Mouse (Mus musculus) limb, embryonic 10.5 days (tissue): ENCODE measurements around the gene Grk4. TPM values are rescaled to one million over a fixed set of nuclear protein-coding genes. Genes with fewer than 3 reads are reported as not detected.
"Not testable (repeated sequence)": the region's sequence is repeated elsewhere in the genome, so short reads cannot be mapped to it uniquely, and the experiment has no call there.

Experiments
- DNase-seq: peaks from one replicate; pipeline ENCODE4 v3.0.0-alpha.2; 2017; ENCODE audit warnings: low spot score
- H3K27ac ChIP-seq: fragments of 300-500 bp; sonication (generic); 2 replicates; pipeline ENCODE4 v1.5.1; 2016; ENCODE audit warnings: mild to moderate bottlenecking
- H3K27me3 ChIP-seq: fragments of 300-500 bp; sonication (generic); 2 replicates; pipeline ENCODE4 v1.6.1; 2016; ENCODE audit warnings: low read depth, mild to moderate bottlenecking; ENCODE audit not compliant: poor library complexity, severe bottlenecking
- H3K36me3 ChIP-seq: fragments of 300-500 bp; sonication (generic); 2 replicates; pipeline ENCODE4 v1.6.1; 2016; ENCODE audit warnings: mild to moderate bottlenecking, moderate library complexity
- H3K4me1 ChIP-seq: fragments of 300-500 bp; sonication (generic); 2 replicates; pipeline ENCODE4 v1.6.1; 2016
- H3K4me3 ChIP-seq: fragments of 300-500 bp; sonication (generic); 2 replicates; pipeline ENCODE4 v1.5.1; 2016; ENCODE audit warnings: mild to moderate bottlenecking, moderate library complexity
- H3K9me3 ChIP-seq: fragments of 300-500 bp; sonication (generic); replicated peaks from 2 replicates; pipeline ENCODE4 v1.6.1; 2016; ENCODE audit warnings: mild to moderate bottlenecking
- WGBS: fragments of 180-500 bp; shearing (Covaris S2); methylation state at CpG from one replicate; pipeline ENCODE4 v1.1.7; 2016; 5-methylcytosine and 5-hydroxymethylcytosine counted together
- polyA plus RNA-seq: library from polyadenylated mRNA; unstranded; fragments of >200 nt; fragmentation: Nextera tagmentation; extraction: Ambion mirVana; gene quantifications from 2 replicates; pipeline ENCODE4 v1.2.1, GENCODE M21; 2016

The Grk4 gene
- polyA plus RNA-seq, 1 experiment from 2014 or later: 1.3 TPM

DNA sequence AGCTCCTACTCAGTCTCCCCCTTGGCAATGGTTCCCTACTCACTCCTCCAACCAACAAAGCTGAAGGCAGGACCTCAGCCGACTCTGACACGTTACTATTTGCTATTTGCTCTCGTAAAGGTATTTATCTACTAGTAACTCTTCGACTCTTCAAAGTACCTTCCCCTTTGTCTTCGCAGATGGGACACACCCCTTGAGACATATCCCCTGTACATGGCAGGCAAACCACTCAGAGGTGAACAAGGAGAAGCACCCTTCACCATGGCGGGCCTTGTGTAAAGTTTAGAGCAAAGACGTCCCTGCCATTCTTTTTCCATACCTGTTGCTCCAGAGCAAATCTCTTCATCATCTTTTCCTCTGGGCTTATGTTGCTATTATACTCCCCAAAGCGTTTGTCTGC is 2.6 kb upstream of the Grk4 start:
- H3K27ac ChIP-seq: no peak overlapping the region
- H3K27me3 ChIP-seq: peaks cover 13% of the 10 kb centered on the region
- H3K4me3 ChIP-seq: no peak overlapping the region
- peaks cover 53% of the 10 kb centered on the region for H3K36me3 ChIP-seq
- no peak for DNase-seq
- no peaks in the 10 kb centered on the region for H3K9me3 ChIP-seq
- 96% methylated on average over 8 of the region's 8 CpGs for WGBS
- peaks cover 10% of the 10 kb centered on the region for H3K4me1 ChIP-seq

DNA sequence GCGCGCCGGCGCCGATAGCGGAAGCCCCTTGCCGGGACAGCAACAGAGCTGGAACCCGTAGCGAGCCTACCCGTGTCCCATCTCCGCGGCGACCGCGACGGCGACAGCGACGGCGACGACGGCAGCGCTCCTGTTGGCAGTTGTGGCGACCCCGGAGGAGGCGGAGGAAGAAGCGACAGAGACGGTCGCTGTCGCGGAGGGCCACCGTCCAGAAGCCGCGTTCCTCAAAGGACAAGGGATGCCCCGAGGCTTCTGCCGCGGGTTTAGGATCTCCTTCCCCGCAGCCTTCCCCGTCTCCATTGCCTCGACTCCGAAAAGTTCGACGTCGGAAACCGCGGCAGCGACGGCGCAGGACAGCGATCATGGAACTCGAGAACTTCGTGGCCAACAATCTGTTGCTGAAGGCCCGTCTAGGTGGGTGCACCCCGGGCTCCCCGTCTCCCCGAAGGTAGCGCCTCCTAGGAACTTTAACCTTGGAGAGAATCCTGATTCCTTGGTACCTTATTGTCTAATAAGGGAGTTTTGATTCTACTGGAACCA is 482 bp downstream of the Grk4 start:
- Histone ChIP-seq H3K27me3 (peaks cover 13% of the 10 kb centered on the region), H3K4me1 (peaks cover 10% of the 10 kb centered on the region), H3K4me3 (peak overlapping the region; percentile 82), H3K27ac (peak overlapping the region; percentile 81), H3K9me3 (no peaks in the 10 kb centered on the region), H3K36me3 (peaks cover 22% of the 10 kb centered on the region)
- under 1% methylated on average over 57 of the region's 57 CpGs for WGBS
- DNase-seq: no peak

DNA sequence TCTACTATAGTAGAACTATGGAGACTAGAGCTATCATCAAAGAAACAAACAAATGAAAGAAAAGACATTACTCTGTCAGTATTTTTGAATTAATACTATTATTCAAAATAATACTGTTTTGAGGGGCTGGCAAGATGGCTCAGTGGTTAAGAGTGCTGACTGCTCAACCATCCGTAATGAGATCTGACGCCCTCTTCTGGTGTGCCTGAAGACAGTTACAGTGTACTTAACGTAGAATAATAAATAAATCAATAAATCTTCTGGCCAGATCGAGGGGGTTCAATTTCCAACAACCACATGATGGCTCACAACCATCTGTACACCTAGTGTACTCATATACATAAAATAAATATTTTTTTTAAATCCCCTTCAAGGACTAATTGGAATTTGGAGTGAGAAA is 1.7 kb downstream of the Grk4 start:
- WGBS: 85% methylated on average over 4 of the region's 4 CpGs
- peaks cover 10% of the 10 kb centered on the region for H3K4me1 ChIP-seq
- H3K9me3 ChIP-seq: no peaks in the 10 kb centered on the region
- peaks cover 11% of the 10 kb centered on the region for H3K36me3 ChIP-seq
- H3K4me3 ChIP-seq: no peak overlapping the region
- no peak overlapping the region for H3K27ac ChIP-seq
- H3K27me3 ChIP-seq: peaks cover 13% of the 10 kb centered on the region
- DNase-seq: no peak

DNA sequence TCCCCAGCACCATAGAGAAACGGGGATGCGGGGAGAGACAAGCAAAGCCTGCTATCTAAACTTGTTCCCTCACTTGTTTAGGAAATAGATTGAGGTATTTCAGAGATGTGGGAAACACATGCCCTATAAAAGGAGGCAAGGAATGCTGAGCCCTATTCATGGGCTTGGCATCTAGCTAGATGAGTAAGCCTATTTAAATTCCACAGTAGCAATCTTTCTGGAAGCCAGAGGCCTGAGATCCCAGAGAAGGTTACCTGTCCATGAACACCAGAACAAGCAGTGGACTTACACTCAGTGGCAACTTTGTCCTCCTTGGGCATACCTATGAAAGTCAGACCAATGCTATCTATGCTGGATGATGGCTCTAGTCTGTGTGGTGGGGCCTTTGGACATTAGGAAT is 3.1 kb downstream of the Grk4 start:
- Histone ChIP-seq H3K27me3 (peaks cover 13% of the 10 kb centered on the region), H3K4me3 (no peak overlapping the region), H3K4me1 (peaks cover 10% of the 10 kb centered on the region), H3K36me3 (peaks cover 1% of the 10 kb centered on the region; the same call in 1 of the 2 replicates), H3K9me3 (no peaks in the 10 kb centered on the region), H3K27ac (no peak overlapping the region)
- 95% methylated on average over 2 of the region's 2 CpGs for WGBS
- no peak for DNase-seq

DNA sequence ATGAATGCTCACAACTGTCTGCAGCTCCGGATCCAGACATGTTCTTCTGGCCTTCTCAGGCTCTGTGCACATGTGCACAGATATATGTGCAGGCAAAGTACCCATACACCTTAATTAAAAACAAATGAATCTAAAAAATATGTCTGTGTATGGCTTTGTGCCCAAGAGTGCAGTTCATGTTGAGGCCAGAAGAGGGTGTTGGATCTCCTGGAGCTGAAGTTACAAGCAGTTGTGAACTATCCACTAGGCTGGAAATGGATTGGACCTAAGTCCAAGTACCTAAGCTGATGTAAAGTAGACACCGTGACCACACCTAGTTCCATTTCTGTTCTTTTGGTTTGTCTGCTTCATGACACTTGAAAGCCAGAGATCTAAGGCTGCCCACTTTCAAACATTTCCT is 9.3 kb downstream of the Grk4 start:
- H3K4me3 ChIP-seq: no peak overlapping the region
- H3K4me1 ChIP-seq: no peaks in the 10 kb centered on the region
- no peaks in the 10 kb centered on the region for H3K27me3 ChIP-seq
- no peak overlapping the region for H3K27ac ChIP-seq
- H3K36me3 ChIP-seq: no peaks in the 10 kb centered on the region
- WGBS: 82% methylated on average over 2 of the region's 2 CpGs
- no peaks in the 10 kb centered on the region for H3K9me3 ChIP-seq
- no peak for DNase-seq

DNA sequence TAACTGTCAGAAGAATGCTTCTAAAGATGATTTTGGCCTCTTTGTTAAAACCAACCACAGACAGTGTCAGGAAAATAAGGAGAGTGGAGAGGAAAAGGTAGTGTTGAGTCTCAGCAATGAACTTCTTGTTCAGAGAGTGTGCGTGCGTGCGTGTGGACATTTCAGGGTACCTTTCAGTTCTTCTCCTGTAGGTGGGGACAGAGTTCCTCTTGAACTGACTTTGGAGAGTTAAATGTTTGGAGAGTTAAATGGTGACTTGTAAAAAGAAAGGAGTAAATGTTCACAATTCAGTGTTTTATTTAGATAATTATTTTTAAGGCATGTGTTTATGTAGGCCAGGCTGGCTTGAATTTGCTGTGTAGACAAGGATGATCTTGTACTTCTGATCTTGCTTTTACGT is 10.1 kb downstream of the Grk4 start:
- Histone ChIP-seq H3K9me3 (no peaks in the 10 kb centered on the region), H3K27me3 (no peaks in the 10 kb centered on the region), H3K36me3 (no peaks in the 10 kb centered on the region), H3K27ac (no peak overlapping the region), H3K4me1 (no peaks in the 10 kb centered on the region), H3K4me3 (no peak overlapping the region)
- no peak for DNase-seq
- WGBS: 84% methylated on average over 4 of the region's 4 CpGs

DNA sequence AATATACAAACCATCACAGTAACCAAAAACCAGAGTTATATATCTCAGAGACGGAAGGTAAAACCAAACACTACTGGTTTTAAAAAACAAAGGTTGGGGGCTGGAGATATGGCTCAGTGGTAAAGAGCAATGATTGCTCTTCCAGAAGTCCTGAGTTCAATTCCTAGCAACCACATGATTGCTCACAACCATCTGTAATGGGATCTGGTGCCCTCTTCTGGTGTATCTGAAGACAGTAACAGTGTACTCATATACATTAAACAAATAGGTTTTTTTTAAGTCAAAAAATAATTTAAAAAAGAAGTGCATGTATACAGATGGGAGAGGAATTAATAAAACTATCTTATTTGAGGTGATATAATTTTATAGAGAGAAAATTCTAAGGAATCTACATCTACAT is 29.7 kb downstream of the Grk4 start:
- H3K27ac ChIP-seq: no peak overlapping the region
- no peak for DNase-seq
- no peak overlapping the region for H3K4me3 ChIP-seq
- H3K9me3 ChIP-seq: no peaks in the 10 kb centered on the region
- WGBS: 95% methylated on average over 1 of the region's 1 CpGs
- H3K36me3 ChIP-seq: no peaks in the 10 kb centered on the region
- no peaks in the 10 kb centered on the region for H3K4me1 ChIP-seq
- H3K27me3 ChIP-seq: no peaks in the 10 kb centered on the region

DNA sequence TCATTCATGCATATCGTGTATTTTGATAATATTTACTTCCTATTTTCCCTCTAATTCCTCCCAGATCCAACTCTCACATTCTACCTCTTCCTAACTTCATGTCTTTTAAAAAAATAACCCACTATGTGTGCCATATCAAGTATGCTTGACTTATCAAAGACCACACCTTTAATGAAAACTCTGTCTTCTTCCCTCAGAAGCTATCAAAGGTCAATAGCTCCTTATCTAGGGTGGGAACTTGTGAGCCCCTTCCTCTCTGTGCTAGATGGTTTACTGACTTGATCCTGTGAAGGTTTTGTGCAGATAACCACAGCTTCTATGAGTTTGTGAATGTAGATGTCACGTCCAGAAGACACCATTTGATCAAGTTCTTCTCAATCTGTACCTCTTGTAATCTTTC is 32.6 kb downstream of the Grk4 start:
- Histone ChIP-seq H3K9me3 (no peaks in the 10 kb centered on the region), H3K27ac (no peak overlapping the region), H3K36me3 (no peaks in the 10 kb centered on the region), H3K4me1 (no peaks in the 10 kb centered on the region), H3K27me3 (no peaks in the 10 kb centered on the region), H3K4me3 (no peak overlapping the region)
- DNase-seq: no peak
- 77% methylated on average over 2 of the region's 2 CpGs for WGBS

DNA sequence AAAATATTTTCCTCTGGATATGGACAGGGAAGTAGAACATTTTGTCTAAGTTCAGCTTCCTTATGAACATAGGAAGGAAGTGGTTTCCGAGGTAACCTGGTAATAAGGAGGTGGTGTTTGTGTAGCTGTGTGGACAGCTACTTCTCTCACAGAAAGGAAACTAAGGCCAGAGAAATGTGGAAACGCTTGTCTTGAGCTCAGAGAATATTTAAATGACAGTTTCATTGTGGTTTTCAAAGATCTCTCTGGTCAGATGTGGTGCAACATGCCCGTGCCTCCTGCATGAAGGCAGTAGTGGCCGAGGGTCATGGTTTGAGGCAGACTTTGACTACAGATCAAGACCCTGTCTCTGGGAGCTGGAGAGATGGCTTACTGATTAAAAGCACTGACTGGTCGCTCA is 35.3 kb downstream of the Grk4 start:
- no peaks in the 10 kb centered on the region for H3K4me1 ChIP-seq
- H3K9me3 ChIP-seq: no peaks in the 10 kb centered on the region
- no peak overlapping the region for H3K4me3 ChIP-seq
- WGBS: 82% methylated on average over 5 of the region's 5 CpGs
- no peak overlapping the region for H3K27ac ChIP-seq
- DNase-seq: no peak
- H3K36me3 ChIP-seq: no peaks in the 10 kb centered on the region
- H3K27me3 ChIP-seq: no peaks in the 10 kb centered on the region

DNA sequence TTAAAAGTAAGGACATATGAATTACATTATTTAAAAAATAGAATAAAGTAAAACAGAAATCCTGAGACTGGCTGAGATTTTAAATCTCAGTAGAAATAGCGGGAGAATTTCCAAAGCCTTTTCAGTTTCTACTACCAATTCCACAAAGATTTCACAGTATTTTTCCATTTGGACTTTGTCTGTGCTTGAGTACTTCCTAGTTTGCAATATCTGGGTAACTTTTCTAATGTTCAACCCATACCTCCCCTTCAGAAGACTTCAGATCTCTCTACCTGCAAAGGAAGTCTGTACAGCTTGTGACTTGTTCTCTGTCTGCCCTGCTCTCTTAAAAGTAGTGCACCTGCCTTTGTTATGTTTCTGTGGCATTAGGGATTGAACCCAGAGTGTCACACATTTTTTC is 48.3 kb downstream of the Grk4 start:
- H3K36me3 ChIP-seq: no peaks in the 10 kb centered on the region
- no peak for DNase-seq
- 82% methylated on average over 1 of the region's 1 CpGs for WGBS
- no peak overlapping the region for H3K4me3 ChIP-seq
- H3K27me3 ChIP-seq: no peaks in the 10 kb centered on the region
- no peaks in the 10 kb centered on the region for H3K4me1 ChIP-seq
- no peaks in the 10 kb centered on the region for H3K9me3 ChIP-seq
- H3K27ac ChIP-seq: no peak overlapping the region

DNA sequence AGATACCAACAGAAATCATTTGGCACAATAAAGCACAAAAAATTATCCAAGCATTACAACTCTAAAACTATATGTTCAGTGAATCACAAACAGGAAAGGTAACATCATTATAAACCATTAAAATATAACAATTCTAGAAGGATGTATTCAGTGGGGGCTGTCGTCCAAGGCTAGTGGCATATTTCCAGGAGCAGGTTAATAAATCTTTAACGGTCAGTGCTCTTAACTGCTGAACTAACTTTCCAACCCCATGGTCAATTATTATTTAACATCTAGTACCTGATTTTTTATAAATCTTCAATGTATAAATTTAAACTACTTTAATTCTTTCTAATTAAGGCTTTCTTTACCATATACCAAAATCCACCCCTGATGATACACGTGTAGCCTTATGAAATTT is 54.2 kb downstream of the Grk4 start:
- not testable (repeated sequence) for H3K4me3 ChIP-seq, H3K4me1 ChIP-seq, H3K36me3 ChIP-seq, H3K27ac ChIP-seq, H3K27me3 ChIP-seq, H3K9me3 ChIP-seq, DNase-seq
- 78% methylated on average over 3 of the region's 3 CpGs for WGBS

DNA sequence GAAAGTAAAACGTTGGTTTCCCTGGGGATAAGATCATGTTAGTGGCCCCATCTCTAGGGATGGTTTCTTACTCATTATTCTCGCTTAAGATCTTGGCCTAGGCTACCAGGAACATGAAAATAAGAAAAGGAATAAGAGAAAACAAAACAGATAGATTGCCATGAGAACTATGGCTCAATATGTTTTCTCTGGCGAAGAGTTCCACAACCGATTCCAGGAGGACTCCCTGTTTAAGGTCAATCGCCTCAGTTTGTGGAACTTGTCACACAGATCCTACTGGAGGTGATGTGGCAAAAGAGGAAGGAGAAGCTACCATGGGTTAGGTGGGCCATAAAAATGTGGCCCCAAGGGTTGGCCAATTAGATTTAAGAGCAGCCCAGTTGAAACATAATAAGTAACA is 54.6 kb downstream of the Grk4 start:
- DNase-seq: no peak
- Histone ChIP-seq H3K4me3 (no peak overlapping the region), H3K9me3 (no peaks in the 10 kb centered on the region), H3K27me3 (no peaks in the 10 kb centered on the region), H3K36me3 (no peaks in the 10 kb centered on the region), H3K4me1 (no peaks in the 10 kb centered on the region), H3K27ac (no peak overlapping the region)
- WGBS: 90% methylated on average over 5 of the region's 5 CpGs

DNA sequence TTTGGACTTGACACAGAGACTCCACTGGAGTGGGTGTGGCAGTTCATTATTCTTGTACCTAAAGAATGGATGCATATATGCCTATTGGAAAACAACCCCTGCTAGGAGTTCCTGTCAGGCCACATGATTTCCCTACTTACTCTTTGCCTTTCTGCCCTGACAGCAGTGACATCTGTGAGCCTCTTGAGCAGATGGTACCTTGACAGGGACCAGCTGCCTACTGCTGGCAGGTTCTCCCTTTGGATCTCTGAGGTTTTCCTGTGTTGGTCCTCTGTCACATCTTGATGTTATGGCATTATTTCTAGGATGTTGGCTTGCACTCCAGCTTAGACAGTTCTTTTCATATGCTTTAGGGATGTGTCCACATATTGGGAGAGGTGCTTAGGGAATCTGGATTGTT is 69.0 kb downstream of the Grk4 start:
- no peaks in the 10 kb centered on the region for H3K36me3 ChIP-seq
- no peak for DNase-seq
- no peaks in the 10 kb centered on the region for H3K27me3 ChIP-seq
- H3K4me1 ChIP-seq: no peaks in the 10 kb centered on the region
- H3K27ac ChIP-seq: no peak overlapping the region
- H3K4me3 ChIP-seq: no peak overlapping the region
- no peaks in the 10 kb centered on the region for H3K9me3 ChIP-seq

DNA sequence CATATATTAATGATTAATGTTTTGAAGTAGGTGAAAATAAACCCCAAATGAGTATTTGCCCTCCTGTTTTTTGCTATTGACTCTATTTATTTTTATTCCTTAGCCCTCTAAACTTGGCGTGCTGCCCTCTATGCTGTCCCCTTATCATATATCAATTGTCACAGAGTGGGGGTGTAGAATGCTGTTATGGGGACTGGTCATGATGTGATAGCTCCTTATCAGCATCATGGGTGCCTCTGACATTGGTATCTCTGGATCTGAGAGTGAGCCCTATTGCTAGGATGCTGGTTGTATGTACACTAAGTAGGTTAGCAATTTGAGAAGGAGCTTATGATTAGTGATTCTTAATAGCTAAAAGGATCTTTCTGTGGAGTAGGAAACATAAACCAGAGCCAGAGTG is 70.1 kb downstream of the Grk4 start:
- no peaks in the 10 kb centered on the region for H3K36me3 ChIP-seq
- 79% methylated on average over 1 of the region's 1 CpGs for WGBS
- H3K4me3 ChIP-seq: no peak overlapping the region
- H3K27me3 ChIP-seq: no peaks in the 10 kb centered on the region
- H3K27ac ChIP-seq: no peak overlapping the region
- DNase-seq: no peak
- no peaks in the 10 kb centered on the region for H3K9me3 ChIP-seq
- no peaks in the 10 kb centered on the region for H3K4me1 ChIP-seq
